Mouse (Mus musculus): ENCODE results near the gene Kcna5. TPM values are rescaled to one million over a fixed set of nuclear protein-coding genes. Genes with fewer than 3 reads are reported as not detected.

The Kcna5 gene
- polyA plus RNA-seq, 1 experiment from 2014 or later = 2.9 TPM

DNA sequence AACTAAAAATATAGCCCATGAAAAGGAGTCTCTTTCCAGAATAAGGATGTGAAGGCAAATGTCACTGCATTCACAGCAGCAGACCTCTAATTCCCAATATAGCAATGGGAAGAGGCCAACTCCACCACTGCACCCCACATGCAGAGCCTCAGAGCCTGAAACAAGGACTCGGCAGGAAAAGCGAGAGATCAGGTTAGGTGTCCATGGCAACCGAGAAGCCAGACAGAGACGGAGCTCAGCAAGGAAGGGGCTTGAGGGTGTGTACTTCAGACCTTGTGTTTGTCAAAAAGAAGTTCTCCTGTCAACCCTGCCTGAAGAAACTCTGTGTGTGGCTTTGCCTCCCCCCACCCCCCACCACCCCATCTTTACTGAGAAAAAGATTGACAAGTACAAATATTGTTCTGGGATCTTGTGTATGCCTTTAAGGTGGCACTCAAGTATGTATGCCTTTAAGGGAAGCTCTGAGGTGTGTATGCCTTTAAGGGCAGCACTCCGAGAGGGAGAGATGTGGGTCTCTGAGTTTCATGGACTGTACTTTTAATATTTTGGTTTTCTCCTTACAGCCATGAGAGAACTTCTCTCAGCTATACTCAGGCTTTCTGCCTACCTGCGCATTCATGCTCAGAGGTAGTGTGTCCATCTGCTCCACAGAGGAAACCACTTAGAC, 37.9 kb downstream of the Kcna5 start:
- Histone ChIP-seq H3K36me3 (replicated peaks; ENCODE audit: control insufficient read depth, insufficient read depth) (no peaks in the 10 kb centered on the region), H3K9ac (no peak overlapping the region), H3K27ac (no peak overlapping the region), H3K4me1 (replicated peaks; ENCODE audit: control insufficient read depth, insufficient read depth, low read length) (peaks cover 5% of the 10 kb centered on the region; the same call in 1 of the 2 replicates), H3K27me3 (ENCODE audit: control insufficient read depth, insufficient read depth, low read length) (no peaks in the 10 kb centered on the region), H3K9me3 (ENCODE audit: control insufficient read depth, low read length) (no peaks in the 10 kb centered on the region), H3K4me3 (replicated peaks; ENCODE audit: low read length) (no peak overlapping the region), H3K4me2 (replicated peaks) (no peak overlapping the region)
- WGBS = 30% methylated on average over 6 of the region's 6 CpGs
- DNase-seq (ENCODE audit: low spot score) (no peak), ATAC-seq (ENCODE audit: low FRiP score) (no peak)

DNA sequence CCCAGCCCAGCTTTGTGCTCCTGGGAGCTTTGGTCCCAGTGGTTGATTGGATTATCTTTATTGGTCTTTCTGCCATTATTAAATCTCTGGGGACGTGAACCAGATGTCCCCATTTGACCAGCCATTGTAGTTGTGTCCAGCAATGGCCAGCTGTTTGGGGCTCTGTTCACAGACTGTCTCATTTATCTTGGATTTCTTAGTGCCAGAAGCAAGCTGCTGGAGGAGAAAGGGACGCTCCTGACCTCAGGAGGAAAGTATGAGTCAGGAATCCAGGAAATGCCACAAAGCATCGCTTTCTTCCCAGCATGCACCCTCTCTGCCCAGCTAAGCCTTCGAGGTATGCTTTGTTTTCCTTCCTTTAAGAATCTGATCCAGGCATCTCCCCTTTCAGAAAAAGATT, 48.1 kb downstream of the Kcna5 start:
- no peak for DNase-seq (ENCODE audit: low spot score)
- WGBS = 49% methylated on average over 4 of the region's 4 CpGs
- no peak overlapping the region for H3K4me2 ChIP-seq (replicated peaks)
- H3K36me3 ChIP-seq (replicated peaks; ENCODE audit: control insufficient read depth, insufficient read depth) = no peaks in the 10 kb centered on the region
- H3K27me3 ChIP-seq (ENCODE audit: control insufficient read depth, insufficient read depth, low read length) = no peaks in the 10 kb centered on the region
- H3K4me3 ChIP-seq (replicated peaks; ENCODE audit: low read length) = no peak overlapping the region
- no peaks in the 10 kb centered on the region for H3K4me1 ChIP-seq (replicated peaks; ENCODE audit: control insufficient read depth, insufficient read depth, low read length)
- H3K9me3 ChIP-seq (ENCODE audit: control insufficient read depth, low read length) = no peaks in the 10 kb centered on the region
- ATAC-seq (ENCODE audit: low FRiP score) = no peak
- H3K9ac ChIP-seq = no peak overlapping the region
- H3K27ac ChIP-seq = no peak overlapping the region

DNA sequence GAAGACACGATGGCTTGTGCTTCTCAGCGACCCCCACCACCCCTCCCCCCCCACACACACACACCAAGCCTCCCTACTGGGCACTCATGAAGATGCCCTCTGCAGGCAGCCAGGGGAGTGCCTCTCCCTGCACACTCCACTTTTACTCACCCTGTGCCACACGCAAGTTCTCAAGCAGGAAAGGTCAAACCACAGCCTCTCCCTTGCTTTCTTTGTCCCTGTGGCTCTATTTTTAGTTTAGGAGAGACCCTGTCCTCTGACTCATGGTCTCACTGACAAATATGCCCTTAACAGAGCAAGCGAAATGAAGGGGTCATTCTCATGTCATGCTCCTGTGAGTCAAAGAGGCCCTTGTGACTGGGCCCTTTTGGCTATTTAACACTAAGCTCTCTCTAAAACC, 50.3 kb downstream of the Kcna5 start:
- 46% methylated on average over 4 of the region's 4 CpGs for WGBS
- Histone ChIP-seq H3K9me3 (ENCODE audit: control insufficient read depth, low read length) (no peaks in the 10 kb centered on the region), H3K4me2 (replicated peaks) (no peak overlapping the region), H3K9ac (no peak overlapping the region), H3K4me3 (replicated peaks; ENCODE audit: low read length) (no peak overlapping the region), H3K36me3 (replicated peaks; ENCODE audit: control insufficient read depth, insufficient read depth) (no peaks in the 10 kb centered on the region), H3K27ac (no peak overlapping the region), H3K27me3 (ENCODE audit: control insufficient read depth, insufficient read depth, low read length) (no peaks in the 10 kb centered on the region), H3K4me1 (replicated peaks; ENCODE audit: control insufficient read depth, insufficient read depth, low read length) (no peaks in the 10 kb centered on the region)
- ATAC-seq (ENCODE audit: low FRiP score) = no peak
- DNase-seq (ENCODE audit: low spot score) = no peak

DNA sequence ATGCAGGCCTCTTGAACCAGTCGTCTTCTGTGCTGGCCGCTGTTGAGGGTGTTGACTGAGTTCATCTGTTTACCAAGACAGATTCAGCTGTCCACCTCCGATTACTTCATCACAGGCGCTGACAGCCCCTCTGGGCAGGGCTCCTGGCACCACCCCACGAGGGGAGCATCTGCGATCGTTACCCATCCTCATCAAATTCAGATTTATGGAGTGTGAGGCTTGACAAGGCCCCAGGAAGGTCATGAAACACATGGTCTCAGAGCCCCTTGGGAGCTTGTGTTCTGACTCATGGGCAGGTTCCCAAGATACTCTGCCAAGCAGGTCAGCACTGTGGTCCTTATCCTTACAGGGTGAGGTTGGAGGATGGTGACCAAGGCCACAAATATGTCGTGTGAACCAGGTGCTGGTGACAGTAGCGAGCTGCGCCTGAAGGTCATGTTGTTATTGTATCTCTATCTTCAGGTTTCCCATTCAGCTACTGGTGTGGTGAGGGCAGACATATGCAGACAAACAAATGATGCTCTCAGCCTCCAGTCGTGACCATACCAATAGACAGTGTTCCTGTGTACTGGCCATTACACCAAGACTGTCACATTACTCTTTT, 51.8 kb downstream of the Kcna5 start:
- WGBS = 76% methylated on average over 11 of the region's 11 CpGs
- Histone ChIP-seq H3K27ac (no peak overlapping the region), H3K27me3 (ENCODE audit: control insufficient read depth, insufficient read depth, low read length) (no peaks in the 10 kb centered on the region), H3K4me3 (replicated peaks; ENCODE audit: low read length) (no peak overlapping the region), H3K4me2 (replicated peaks) (no peak overlapping the region), H3K36me3 (replicated peaks; ENCODE audit: control insufficient read depth, insufficient read depth) (no peaks in the 10 kb centered on the region), H3K9ac (no peak overlapping the region), H3K4me1 (replicated peaks; ENCODE audit: control insufficient read depth, insufficient read depth, low read length) (no peaks in the 10 kb centered on the region), H3K9me3 (ENCODE audit: control insufficient read depth, low read length) (no peaks in the 10 kb centered on the region)
- DNase-seq (ENCODE audit: low spot score) (no peak), ATAC-seq (ENCODE audit: low FRiP score) (no peak)

Other genes starting within 250 kb of the Kcna5 start
- 2.0 and 2.3 TPM in 2 replicates for gene Kcna1, start 111.0 kb upstream of the Kcna5 start, polyA plus RNA-seq (2014; fragmentation: Nextera tagmentation; extraction: Ambion mirVana)
- 18.5 and 22.9 TPM in 2 replicates for gene Kcna6, start 205.3 kb upstream of the Kcna5 start, polyA plus RNA-seq (2014; fragmentation: Nextera tagmentation; extraction: Ambion mirVana)